Mouse (Mus musculus): Measurements from ENCODE around the gene Bud13.
A peak's percentile ranks its signal among the peaks of the same experiment; 100 is the strongest.

Bud13 gene

GRCm38 (mm10) chr9:46337852-46338291 is 55.1 kb downstream of the Bud13 start:
- DNase-seq (ENCODE audit: inconsistent ontology term), result peak; percentile 54

- no peak for DNase-seq (ENCODE audit: inconsistent ontology term)
These were observed 55.6 kb downstream of the Bud13 start for GRCm38 (mm10) chr9:46338384-46338783.

GRCm38 (mm10) chr9:46339051-46339652 is 56.3 kb downstream of the Bud13 start:
- no peak for DNase-seq (ENCODE audit: inconsistent ontology term)

GRCm38 (mm10) chr9:46345887-46346665 is 63.3 kb downstream of the Bud13 start:
- no peak for DNase-seq (ENCODE audit: inconsistent ontology term)
